ENCODE assay signal across 25 mouse cellular contexts in genomic region chr11:102557386-102557785, GRCm38 (mm10). TPM values are rescaled to one million over a fixed set of nuclear protein-coding genes. Genes with fewer than 3 reads are reported as not detected.
A peak's percentile ranks its signal among the peaks of the same experiment; 100 is the strongest.
DNase-seq lines count a peak whose midpoint lies in the region; ATAC-seq and TF ChIP-seq lines count a peak whose summit lies in the region.
"Had no signal": no experiment of that assay in that cellular context is flagged by ENCODE, and none has a peak within 500 bp of the region (broad histone marks: within the 10 kb centered on the region; RNA-seq: fewer than 3 reads in every experiment).

No protein-coding gene starts in this region.

- no peak overlapping the region for H3K4me2 ChIP-seq in kidney, embryonic 14.5 days (replicated peaks; ENCODE audit: low read depth, low read length)
- H3K4me2 ChIP-seq in intestine, embryonic 15.5 days (replicated peaks): no peak overlapping the region
- no peak overlapping the region for H3K4me2 ChIP-seq in intestine, embryonic 16.5 days (ENCODE audit: low read depth, low read length)
- no peak overlapping the region for H3K4me2 ChIP-seq in forebrain, embryonic 14.5 days (ENCODE audit: low read length)

- H3K4me1 ChIP-seq in kidney, adult 2 months (ENCODE audit: control insufficient read depth, insufficient read depth, low read length): peaks cover 5% of the 10 kb centered on the region; the same call in 1 of the 2 replicates
- peaks cover 16% of the 10 kb centered on the region for H3K4me1 ChIP-seq in kidney, embryonic 14.5 days (ENCODE audit: control insufficient read depth, insufficient read depth, low read length)
- H3K4me1 ChIP-seq in intestine, embryonic 15.5 days (replicated peaks): peaks cover 16% of the 10 kb centered on the region
- H3K4me1 ChIP-seq in intestine, embryonic 16.5 days (ENCODE audit: control insufficient read depth, insufficient read depth, low read length): peaks cover 19% of the 10 kb centered on the region
- H3K4me1 ChIP-seq in forebrain, embryonic 14.5 days (ENCODE audit: control insufficient read depth, insufficient read depth, low read length): peaks cover 13% of the 10 kb centered on the region

- H3K36me3 ChIP-seq in kidney, adult 2 months (ENCODE audit: control insufficient read depth, insufficient read depth, low read length): no peaks in the 10 kb centered on the region
- no peaks in the 10 kb centered on the region for H3K36me3 ChIP-seq in kidney, embryonic 14.5 days (ENCODE audit: control insufficient read depth, insufficient read depth, low read length)
- no peaks in the 10 kb centered on the region for H3K36me3 ChIP-seq in intestine, embryonic 15.5 days
- no peaks in the 10 kb centered on the region for H3K36me3 ChIP-seq in intestine, embryonic 16.5 days (ENCODE audit: control insufficient read depth, insufficient read depth, low read length)
- no peaks in the 10 kb centered on the region for H3K36me3 ChIP-seq in forebrain, embryonic 14.5 days (ENCODE audit: control insufficient read depth, insufficient read depth, low read length)
- H3K36me3 ChIP-seq: forebrain, embryonic 12.5 days; hindbrain, embryonic 12.5 days; neural tube, embryonic 15.5 days had no signal

- no peak for TF ChIP-seq CTCF in kidney, adult 2 months (conservative IDR thresholded peaks at IDR 0.05; ENCODE audit: insufficient read depth, insufficient read length, low read depth, low read length)

- no peak overlapping the region for H3K9ac ChIP-seq in kidney, embryonic 14.5 days (ENCODE audit: low read depth, low read length)
- H3K9ac ChIP-seq in intestine, embryonic 15.5 days: no peak overlapping the region
- no peak overlapping the region for H3K9ac ChIP-seq in intestine, embryonic 16.5 days (ENCODE audit: low read depth, low read length)
- no peak overlapping the region for H3K9ac ChIP-seq in forebrain, embryonic 14.5 days (ENCODE audit: low read length)
- H3K9ac ChIP-seq: forebrain, embryonic 12.5 days; hindbrain, embryonic 12.5 days; liver, embryonic 14.5 days; lung, embryonic 14.5 days; neural tube, embryonic 15.5 days had no signal

- ATAC-seq in kidney, embryonic 14.5 days (ENCODE audit: low FRiP score, low TSS enrichment): no peak
- ATAC-seq in intestine, embryonic 15.5 days: no peak
- no peak for ATAC-seq in intestine, embryonic 16.5 days
- no peak for ATAC-seq in forebrain, embryonic 14.5 days

- H3K9me3 ChIP-seq in kidney, embryonic 14.5 days (ENCODE audit: control insufficient read depth, low read length): no peaks in the 10 kb centered on the region
- no peaks in the 10 kb centered on the region for H3K9me3 ChIP-seq in intestine, embryonic 15.5 days
- H3K9me3 ChIP-seq in intestine, embryonic 16.5 days (ENCODE audit: control insufficient read depth, low read length): no peaks in the 10 kb centered on the region
- H3K9me3 ChIP-seq in forebrain, embryonic 14.5 days (replicated peaks; ENCODE audit: control insufficient read depth, low read length): no peaks in the 10 kb centered on the region
- H3K9me3 ChIP-seq: forebrain, embryonic 12.5 days; hindbrain, embryonic 12.5 days; neural tube, embryonic 15.5 days had no signal

- no peak overlapping the region for H3K4me3 ChIP-seq in kidney, adult 2 months (ENCODE audit: insufficient read depth, low read depth, low read length)
- no peak overlapping the region for H3K4me3 ChIP-seq in kidney, embryonic 14.5 days (ENCODE audit: low read length)
- no peak overlapping the region for H3K4me3 ChIP-seq in intestine, embryonic 15.5 days (replicated peaks)
- H3K4me3 ChIP-seq in intestine, embryonic 16.5 days (ENCODE audit: low read length): no peak overlapping the region
- H3K4me3 ChIP-seq in forebrain, embryonic 14.5 days (ENCODE audit: low read depth, low read length): no peak overlapping the region
- H3K4me3 ChIP-seq: hindbrain, embryonic 12.5 days; neural tube, embryonic 15.5 days had no signal

- 79% methylated on average over 1 of the region's 1 CpGs for WGBS in kidney, adult 2 months
- 97% methylated on average over 1 of the region's 1 CpGs for WGBS in kidney, embryonic 14.5 days
- 85% methylated on average over 1 of the region's 1 CpGs for WGBS in intestine, embryonic 15.5 days
- 96% methylated on average over 1 of the region's 1 CpGs for WGBS in intestine, embryonic 16.5 days
- 93% methylated on average over 1 of the region's 1 CpGs for WGBS in forebrain, embryonic 14.5 days

- H3K27me3 ChIP-seq in kidney, adult 2 months (replicated peaks; ENCODE audit: control insufficient read depth, insufficient read depth, low read length): no peaks in the 10 kb centered on the region
- H3K27me3 ChIP-seq in kidney, embryonic 14.5 days (ENCODE audit: control insufficient read depth, insufficient read depth, low read length): no peaks in the 10 kb centered on the region
- H3K27me3 ChIP-seq in intestine, embryonic 15.5 days (replicated peaks): no peaks in the 10 kb centered on the region
- H3K27me3 ChIP-seq in intestine, embryonic 16.5 days (replicated peaks; ENCODE audit: control insufficient read depth, insufficient read depth, low read length): no peaks in the 10 kb centered on the region
- no peaks in the 10 kb centered on the region for H3K27me3 ChIP-seq in forebrain, embryonic 14.5 days (replicated peaks; ENCODE audit: control insufficient read depth, insufficient read depth, low read length)
- H3K27me3 ChIP-seq: forebrain, embryonic 12.5 days; hindbrain, embryonic 12.5 days; neural tube, embryonic 15.5 days had no signal

- no peak overlapping the region; the same call in 1 of the 2 replicates for H3K27ac ChIP-seq in kidney, adult 2 months (ENCODE audit: insufficient read depth, low read depth, low read length)
- no peak overlapping the region for H3K27ac ChIP-seq in kidney, embryonic 14.5 days (ENCODE audit: low read depth, low read length)
- H3K27ac ChIP-seq in intestine, embryonic 15.5 days: 0 out of 2 replicates have a peak overlapping the region, but pooled peaks have one; percentile 9
- H3K27ac ChIP-seq in intestine, embryonic 16.5 days (ENCODE audit: low read length): peak overlapping the region; percentile 58
- H3K27ac ChIP-seq in forebrain, embryonic 14.5 days (ENCODE audit: low read depth, low read length): no peak overlapping the region
- H3K27ac ChIP-seq: liver, embryonic 14.5 days had no signal

- no peak for TF ChIP-seq POLR2A in kidney, adult 2 months (IDR thresholded peaks at IDR 0.05; ENCODE audit: low read depth, low read length)

- peak; percentile 80 for DNase-seq in kidney, adult 2 months
- peak; percentile 57 to 62 for DNase-seq in kidney, postnatal 36 days
- no peak for DNase-seq in forebrain, embryonic 14.5 days (ENCODE audit: low spot score)
- no peak for DNase-seq in right cerebral cortex, adult 18-20 months
- DNase-seq: adrenal gland, postnatal 25 days; B cell, adult 2 months; cerebellum, adult 11-12 months; cerebellum, postnatal 14 days; gastrocnemius, postnatal 10 days; heart, postnatal 14 days; left cerebral cortex, postnatal 4 days; lung, embryonic 14.5 days; lung, postnatal 14 days; midbrain, embryonic 14.5 days; right cerebral cortex, postnatal 25 days; spleen, adult 18-20 months; thymus, postnatal 25 days had no signal

RNA-seq across cellular contexts. Expression of gene Gpatch8, which starts 1.2 kb away (rescaled TPM):
- 11.6 and 12.4 TPM in 2 replicates for polyA plus RNA-seq in kidney, adult 2 months (2012; rRNA removed)
- 37.3 and 60.6 TPM in 2 replicates for polyA plus RNA-seq in kidney, embryonic 14.5 days (2014; fragmentation: Nextera tagmentation; extraction: Ambion mirVana)
- polyA plus RNA-seq in intestine, embryonic 15.5 days (2015; fragmentation: Nextera tagmentation; extraction: Ambion mirVana): 41.7 and 43.1 TPM in 2 replicates
- polyA plus RNA-seq in intestine, embryonic 16.5 days (2015; fragmentation: Nextera tagmentation; extraction: Ambion mirVana): 31.7 and 34.5 TPM in 2 replicates
- polyA plus RNA-seq in forebrain, embryonic 14.5 days (2014; fragmentation: Nextera tagmentation; extraction: Ambion mirVana): 32.6 and 47.7 TPM in 2 replicates

RNA-seq across cellular contexts. Expression of gene Gm11627, which starts 21.9 kb away (rescaled TPM):
- polyA plus RNA-seq in kidney, adult 2 months (2012; rRNA removed): 0.59 and 0.68 TPM in 2 replicates
- 5.7 and 8.3 TPM in 2 replicates for polyA plus RNA-seq in kidney, embryonic 14.5 days (2014; fragmentation: Nextera tagmentation; extraction: Ambion mirVana)
- 12.0 and 14.5 TPM in 2 replicates for polyA plus RNA-seq in intestine, embryonic 15.5 days (2015; fragmentation: Nextera tagmentation; extraction: Ambion mirVana)
- polyA plus RNA-seq in intestine, embryonic 16.5 days (2015; fragmentation: Nextera tagmentation; extraction: Ambion mirVana): 14.9 and 15.8 TPM in 2 replicates
- polyA plus RNA-seq in forebrain, embryonic 14.5 days (2014; fragmentation: Nextera tagmentation; extraction: Ambion mirVana): 6.8 and 9.8 TPM in 2 replicates
- polyA plus RNA-seq: erythroblast, embryonic 14.5 days had no signal

RNA-seq across cellular contexts. Expression of gene Fzd2, which starts 46.8 kb away (rescaled TPM):
- 8.5 and 12.2 TPM in 2 replicates for polyA plus RNA-seq in kidney, adult 2 months (2012; rRNA removed)
- polyA plus RNA-seq in kidney, embryonic 14.5 days (2014; fragmentation: Nextera tagmentation; extraction: Ambion mirVana): 41.7 and 49.7 TPM in 2 replicates
- 15.6 and 15.9 TPM in 2 replicates for polyA plus RNA-seq in intestine, embryonic 15.5 days (2015; fragmentation: Nextera tagmentation; extraction: Ambion mirVana)
- polyA plus RNA-seq in intestine, embryonic 16.5 days (2015; fragmentation: Nextera tagmentation; extraction: Ambion mirVana): 9.4 and 9.8 TPM in 2 replicates
- polyA plus RNA-seq in forebrain, embryonic 14.5 days (2014; fragmentation: Nextera tagmentation; extraction: Ambion mirVana): 18.6 and 19.2 TPM in 2 replicates
- polyA plus RNA-seq: erythroblast, embryonic 14.5 days had no signal

Comparison
In these comparisons a context has a peak if more than half of its experiments do, and no peak if none do; other contexts are left out.
1. DNase-seq: peak in kidney, adult 2 months (single experiment) and kidney, postnatal 36 days (2 of 2); none in forebrain, embryonic 14.5 days (single experiment) and right cerebral cortex, adult 18-20 months (single experiment).
2. H3K27ac ChIP-seq: peak in intestine, embryonic 15.5 days (single experiment) and intestine, embryonic 16.5 days (single experiment); none in kidney, adult 2 months (single experiment), kidney, embryonic 14.5 days (single experiment) and forebrain, embryonic 14.5 days (single experiment).